Mouse (Mus musculus) stomach, postnatal 0 days (tissue): Measurements from ENCODE around the gene Cyp4b1. TPM values are rescaled to one million over a fixed set of nuclear protein-coding genes. Genes with fewer than 3 reads are reported as not detected.
"Not testable (repeated sequence)": the region's sequence is repeated elsewhere in the genome, so short reads cannot be mapped to it uniquely, and the experiment has no call there.

Experiments used
- ATAC-seq: fragments of 200-750 bp; cut with Nextera tagmentation; 2 replicates; pipeline ENCODE4 v1.8.0; 2017; ENCODE audit not compliant: low FRiP score, low TSS enrichment
- DNase-seq: peaks from one replicate; pipeline ENCODE4 v3.0.0-alpha.2; 2016; ENCODE audit warnings: low spot score
- H3K27ac ChIP-seq: fragments of 300-500 bp; sonication (generic); replicated peaks from 2 replicates; pipeline ENCODE4 v1.5.1; 2014; ENCODE audit warnings: mild to moderate bottlenecking, control low read depth
- H3K27me3 ChIP-seq: fragments of 300-500 bp; sonication (generic); 2 replicates; pipeline ENCODE4 v1.6.1; 2014; ENCODE audit warnings: low read length; ENCODE audit not compliant: control insufficient read depth, insufficient read depth
- H3K36me3 ChIP-seq: fragments of 300-500 bp; sonication (generic); 2 replicates; pipeline ENCODE4 v1.6.1; 2014; ENCODE audit warnings: low read length, mixed read lengths; ENCODE audit not compliant: control insufficient read depth, insufficient read depth
- H3K4me1 ChIP-seq: fragments of 300-500 bp; sonication (generic); replicated peaks from 2 replicates; pipeline ENCODE4 v1.6.1; 2014; ENCODE audit warnings: antibody characterized with exemption; ENCODE audit not compliant: control insufficient read depth, insufficient read depth
- H3K4me2 ChIP-seq: fragments of 300-500 bp; sonication (generic); replicated peaks from 2 replicates; pipeline ENCODE4 v1.6.1; 2014; ENCODE audit warnings: low read depth, mild to moderate bottlenecking, control low read depth, moderate library complexity
- H3K4me3 ChIP-seq: fragments of 300-500 bp; sonication (generic); 2 replicates; pipeline ENCODE4 v1.5.1; 2014; ENCODE audit warnings: low read depth, low read length, control low read depth
- H3K9ac ChIP-seq: fragments of 300-500 bp; sonication (generic); 2 replicates; pipeline ENCODE4 v1.6.1; 2014; ENCODE audit warnings: mild to moderate bottlenecking, low read length, control low read depth, mixed read lengths
- H3K9me3 ChIP-seq: fragments of 300-500 bp; sonication (generic); 2 replicates; pipeline ENCODE4 v1.6.1; 2016; ENCODE audit warnings: low read length; ENCODE audit not compliant: control insufficient read depth
- CTCF ChIP-seq: IDR thresholded peaks from 2 replicates; pipeline ENCODE4 v1.5.1; 2016; ENCODE audit warnings: antibody characterized with exemption, low read depth, mild to moderate bottlenecking, moderate library complexity
- EP300 ChIP-seq: optimal IDR thresholded peaks from 2 replicates; pipeline ENCODE3; 2016; ENCODE audit warnings: antibody characterized with exemption
- WGBS: fragments of 180-500 bp; shearing (Covaris S2); extraction: QIAGEN DNeasy Blood & Tissue Kit; methylation state at CpG from one replicate; pipeline ENCODE4 v1.1.7; 2014; 5-methylcytosine and 5-hydroxymethylcytosine counted together
- polyA plus RNA-seq: library from polyadenylated mRNA; unstranded; fragments of >200 nt; fragmentation: Nextera tagmentation; extraction: Ambion mirVana; gene quantifications from 2 replicates; pipeline ENCODE4 v1.2.1, GENCODE M21; 2015

The Cyp4b1 gene
- polyA plus RNA-seq: 1.2 and 1.4 TPM in 2 replicates

GRCm38 (mm10) chr4:115647580-115647979 is at the start of gene Cyp4b1:
Gene Cyp4b1, minus strand, starts transcription at chr4:115647723.
- H3K27ac ChIP-seq: no peak within 1 kb of the TSS
- H3K9ac ChIP-seq: no peak within 1 kb of the TSS
- no peaks in the 10 kb centered on the region for H3K27me3 ChIP-seq
- H3K4me2 ChIP-seq: no peak within 1 kb of the TSS
- H3K9me3 ChIP-seq: no peaks in the 10 kb centered on the region
- H3K36me3 ChIP-seq: no peaks in the 10 kb centered on the region
- no peak within 1 kb of the TSS for H3K4me3 ChIP-seq
- DNase-seq (peak; percentile 77), ATAC-seq (peak; percentile 59; the same call in 1 of the 2 replicates)
- 61% methylated on average over 9 of the region's 9 CpGs for WGBS
- TF ChIP-seq CTCF: no peak
- no peak for TF ChIP-seq EP300
- H3K4me1 ChIP-seq: no peaks in the 10 kb centered on the region

- DNase-seq (no peak), ATAC-seq (no peak)
- Histone ChIP-seq H3K4me2 (no peak overlapping the region), H3K9ac (no peak overlapping the region), H3K27me3 (no peaks in the 10 kb centered on the region), H3K27ac (no peak overlapping the region), H3K4me3 (no peak overlapping the region), H3K36me3 (no peaks in the 10 kb centered on the region), H3K9me3 (no peaks in the 10 kb centered on the region), H3K4me1 (no peaks in the 10 kb centered on the region)
- 56% methylated on average over 4 of the region's 4 CpGs for WGBS
- TF ChIP-seq EP300 (no peak), CTCF (no peak)
These were observed 38.8 kb upstream of the Cyp4b1 start for GRCm38 (mm10) chr4:115686299-115686698.

- DNase-seq (no peak), ATAC-seq (peak; percentile 91)
- Histone ChIP-seq H3K4me3 (no peak overlapping the region), H3K9ac (no peak overlapping the region), H3K4me2 (no peak overlapping the region), H3K36me3 (no peaks in the 10 kb centered on the region), H3K27ac (no peak overlapping the region), H3K4me1 (no peaks in the 10 kb centered on the region), H3K9me3 (no peaks in the 10 kb centered on the region), H3K27me3 (no peaks in the 10 kb centered on the region)
- TF ChIP-seq EP300: no peak
- TF ChIP-seq CTCF: no peak
These were observed 11.7 kb upstream of the Cyp4b1 start for GRCm38 (mm10) chr4:115659190-115659589.

GRCm38 (mm10) chr4:115657867-115658249 is 10.3 kb upstream of the Cyp4b1 start:
- DNase-seq: no peak
- no peak overlapping the region for H3K27ac ChIP-seq
- no peaks in the 10 kb centered on the region for H3K36me3 ChIP-seq
- H3K27me3 ChIP-seq: no peaks in the 10 kb centered on the region
- no peaks in the 10 kb centered on the region for H3K9me3 ChIP-seq
- H3K4me3 ChIP-seq: no peak overlapping the region
- no peak for ATAC-seq
- H3K4me2 ChIP-seq: peak overlapping the region; percentile 85; the same call in 1 of the 2 replicates
- H3K9ac ChIP-seq: no peak overlapping the region
- no peaks in the 10 kb centered on the region for H3K4me1 ChIP-seq
- TF ChIP-seq EP300 (no peak), CTCF (no peak)

GRCm38 (mm10) chr4:115657104-115657866 is 9.8 kb upstream of the Cyp4b1 start:
- no peaks in the 10 kb centered on the region for H3K27me3 ChIP-seq
- peak overlapping the region; percentile 51 for H3K9ac ChIP-seq
- peak overlapping the region; percentile 41 for H3K4me3 ChIP-seq
- TF ChIP-seq EP300: no peak
- TF ChIP-seq CTCF: no peak
- ATAC-seq: peak; percentile 63; the same call in 1 of the 2 replicates
- WGBS: 1% methylated on average over 32 of the region's 34 CpGs
- no peaks in the 10 kb centered on the region for H3K9me3 ChIP-seq
- peak; percentile 33 for DNase-seq
- no peaks in the 10 kb centered on the region for H3K4me1 ChIP-seq
- H3K36me3 ChIP-seq: no peaks in the 10 kb centered on the region
- peak overlapping the region; percentile 85 for H3K4me2 ChIP-seq
- no peak overlapping the region for H3K27ac ChIP-seq

GRCm38 (mm10) chr4:115656535-115656922 is 9.0 kb upstream of the Cyp4b1 start:
- not testable (repeated sequence) for H3K4me1 ChIP-seq, DNase-seq, H3K9me3 ChIP-seq, ATAC-seq, H3K27ac ChIP-seq, H3K4me2 ChIP-seq, H3K27me3 ChIP-seq, H3K36me3 ChIP-seq, H3K9ac ChIP-seq, H3K4me3 ChIP-seq
- 87% methylated on average over 1 of the region's 1 CpGs for WGBS

- H3K4me1 ChIP-seq, H3K36me3 ChIP-seq, H3K9ac ChIP-seq, H3K27ac ChIP-seq, H3K4me2 ChIP-seq, H3K4me3 ChIP-seq, DNase-seq, H3K9me3 ChIP-seq, H3K27me3 ChIP-seq, ATAC-seq: not testable (repeated sequence)
- WGBS: 66% methylated on average over 7 of the region's 7 CpGs
These were observed 8.5 kb upstream of the Cyp4b1 start for GRCm38 (mm10) chr4:115655841-115656534.
